Mouse (Mus musculus) thymus, adult 2 months (tissue): ENCODE data around the gene Pdcd10.

ENCODE experiments used
- CTCF ChIP-seq: fragments of 200-500 bp; IDR thresholded peaks from 2 replicates; pipeline ENCODE4 v1.5.1; 2012; ENCODE audit warnings: mild to moderate bottlenecking, control low read depth, low read length, moderate library complexity, borderline replicate concordance; ENCODE audit not compliant: control insufficient read depth, poor library complexity, insufficient read depth; ENCODE audit errors: extremely low read depth
- POLR2A ChIP-seq: fragments of 200-500 bp; IDR thresholded peaks from 2 replicates; pipeline ENCODE4 v1.6.1; 2012; ENCODE audit warnings: mild to moderate bottlenecking, low read length, control low read depth, moderate library complexity; ENCODE audit not compliant: control insufficient read depth, poor library complexity, insufficient read depth; ENCODE audit errors: extremely low read depth

- no peak for TF ChIP-seq CTCF
- no peak for TF ChIP-seq POLR2A
Observed at GRCm38 (mm10) chr3:75531074-75531473, 25.6 kb downstream of the Pdcd10 start.
